Mouse (Mus musculus) heart, embryonic 14.5 days (tissue): ENCODE data around the gene Utp14b. TPM values are rescaled to one million over a fixed set of nuclear protein-coding genes. Genes with fewer than 3 reads are reported as not detected.

ENCODE experiments used
- ATAC-seq: fragments of 200-750 bp; cut with Nextera tagmentation; 2 replicates; pipeline ENCODE4 v1.8.0; 2017; ENCODE audit warnings: low read depth, moderate TSS enrichment; ENCODE audit not compliant: insufficient number of reproducible peaks, insufficient read depth, low FRiP score
- H3K27ac ChIP-seq, 2 experiments: fragments of 200-500 bp in 1 of 2; fragments of 300-500 bp in 1 of 2; sonication (generic) in 1 of 2; replicated peaks in 1 of 2; 2 replicates each; pipeline ENCODE4 v1.5.1; 2012 to 2014; ENCODE audit warnings: low read depth in 2 of 2, low read length in 2 of 2, control low read depth in 1 of 2, mild to moderate bottlenecking in 1 of 2, mixed read lengths in 1 of 2; ENCODE audit not compliant: control insufficient read depth in 1 of 2, insufficient read depth in 1 of 2
- H3K27me3 ChIP-seq: fragments of 300-500 bp; sonication (generic); 2 replicates; pipeline ENCODE4 v1.6.1; 2014; ENCODE audit warnings: mild to moderate bottlenecking, low read length, control low read depth; ENCODE audit not compliant: control insufficient read depth, insufficient read depth
- H3K36me3 ChIP-seq: fragments of 300-500 bp; sonication (generic); 2 replicates; pipeline ENCODE4 v1.6.1; 2014; ENCODE audit warnings: mild to moderate bottlenecking, control low read depth, low read length, mixed read lengths; ENCODE audit not compliant: control insufficient read depth, insufficient read depth
- H3K4me1 ChIP-seq, 2 experiments: fragments of 200-500 bp in 1 of 2; fragments of 300-500 bp in 1 of 2; sonication (generic) in 1 of 2; 2 replicates each; pipeline ENCODE4 v1.6.1; 2012 to 2014; ENCODE audit warnings: low read length in 2 of 2, control low read depth in 1 of 2, mixed read lengths in 1 of 2; ENCODE audit not compliant: control insufficient read depth in 2 of 2, insufficient read depth in 2 of 2
- H3K4me2 ChIP-seq: fragments of 300-500 bp; sonication (generic); 2 replicates; pipeline ENCODE4 v1.6.1; 2014; ENCODE audit warnings: mild to moderate bottlenecking, low read length
- H3K4me3 ChIP-seq, 2 experiments: fragments of 200-500 bp in 1 of 2; fragments of 300-500 bp in 1 of 2; sonication (generic) in 1 of 2; 2 replicates each; pipeline ENCODE4 v1.5.1; 2012 to 2014; ENCODE audit warnings: low read length in 2 of 2, mild to moderate bottlenecking in 2 of 2, control low read depth in 1 of 2, low read depth in 1 of 2, moderate library complexity in 1 of 2; ENCODE audit not compliant: control insufficient read depth in 1 of 2, insufficient read depth in 1 of 2
- H3K9ac ChIP-seq: fragments of 300-500 bp; sonication (generic); 2 replicates; pipeline ENCODE4 v1.6.1; 2014; ENCODE audit warnings: mild to moderate bottlenecking, low read length
- H3K9me3 ChIP-seq: fragments of 300-500 bp; sonication (generic); 2 replicates; pipeline ENCODE4 v1.6.1; 2016; ENCODE audit warnings: low read length, control low read depth; ENCODE audit not compliant: control insufficient read depth
- WGBS: fragments of 180-500 bp; shearing (Covaris S2); extraction: QIAGEN DNeasy Blood & Tissue Kit; methylation state at CpG from one replicate; pipeline ENCODE4 v1.1.7; 2014; 5-methylcytosine and 5-hydroxymethylcytosine counted together
- polyA plus RNA-seq: library from polyadenylated mRNA; unstranded; fragments of >200 nt; fragmentation: Nextera tagmentation; extraction: Ambion mirVana; gene quantifications from 2 replicates; pipeline ENCODE4 v1.2.1, GENCODE M21; 2014

The Utp14b gene
- polyA plus RNA-seq, 1 experiment from 2014 or later, result 2.8 TPM

- no peak overlapping the region for H3K4me3 ChIP-seq
- no peak for ATAC-seq
- no peaks in the 10 kb centered on the region for H3K27me3 ChIP-seq
- no peaks in the 10 kb centered on the region for H3K9me3 ChIP-seq
- no peak overlapping the region for H3K4me2 ChIP-seq
- H3K4me1 ChIP-seq, result peaks cover 0 to 12% of the 10 kb centered on the region in 2 experiments; a peak in 1 of 4 replicates
- H3K36me3 ChIP-seq, result peaks cover 92% of the 10 kb centered on the region
- WGBS, result 71% methylated on average over 9 of the region's 9 CpGs
- no peak overlapping the region for H3K9ac ChIP-seq
- no peak overlapping the region for H3K27ac ChIP-seq
Measured at GRCm38 (mm10) chr1:78694503-78695258, 36.8 kb downstream of the Utp14b start.

- Histone ChIP-seq H3K36me3 (peaks cover 88% of the 10 kb centered on the region), H3K9ac (no peak overlapping the region), H3K4me3 (no peak overlapping the region), H3K27me3 (no peaks in the 10 kb centered on the region), H3K9me3 (no peaks in the 10 kb centered on the region), H3K4me1 (peaks cover 0 to 12% of the 10 kb centered on the region in 2 experiments; a peak in 1 of 4 replicates), H3K4me2 (no peak overlapping the region), H3K27ac (no peak overlapping the region)
- no peak for ATAC-seq
- 88% methylated on average over 2 of the region's 2 CpGs for WGBS
Measured at GRCm38 (mm10) chr1:78696305-78696704, 38.5 kb downstream of the Utp14b start.

GRCm38 (mm10) chr1:78696903-78697302 lies 39.1 kb downstream of the Utp14b start:
- H3K4me3 ChIP-seq, result no peak overlapping the region
- H3K27ac ChIP-seq, result no peak overlapping the region
- 84% methylated on average over 5 of the region's 5 CpGs for WGBS
- peaks cover 0 to 12% of the 10 kb centered on the region in 2 experiments; a peak in 1 of 4 replicates for H3K4me1 ChIP-seq
- H3K27me3 ChIP-seq, result no peaks in the 10 kb centered on the region
- no peak overlapping the region for H3K9ac ChIP-seq
- H3K36me3 ChIP-seq, result peaks cover 90% of the 10 kb centered on the region
- ATAC-seq, result no peak
- H3K4me2 ChIP-seq, result no peak overlapping the region
- H3K9me3 ChIP-seq, result no peaks in the 10 kb centered on the region

GRCm38 (mm10) chr1:78698138-78698537 lies 40.3 kb downstream of the Utp14b start:
- H3K9me3 ChIP-seq, result no peaks in the 10 kb centered on the region
- WGBS, result 85% methylated on average over 6 of the region's 6 CpGs

GRCm38 (mm10) chr1:78701740-78702139 lies 43.9 kb downstream of the Utp14b start:
- H3K4me3 ChIP-seq, result no peak overlapping the region
- peaks cover 90% of the 10 kb centered on the region for H3K36me3 ChIP-seq
- no peaks in the 10 kb centered on the region for H3K4me1 ChIP-seq
- no peak overlapping the region for H3K27ac ChIP-seq
- no peaks in the 10 kb centered on the region for H3K27me3 ChIP-seq
- ATAC-seq, result no peak
- WGBS, result 90% methylated on average over 3 of the region's 3 CpGs
- no peaks in the 10 kb centered on the region for H3K9me3 ChIP-seq
- no peak overlapping the region for H3K9ac ChIP-seq
- no peak overlapping the region for H3K4me2 ChIP-seq

More at GRCm38 (mm10) chr1:78698138-78698537, 40.3 kb downstream of the Utp14b start:
- no peak overlapping the region for H3K4me2 ChIP-seq
- H3K9ac ChIP-seq, result no peak overlapping the region
- peaks cover 90% of the 10 kb centered on the region for H3K36me3 ChIP-seq
- H3K27ac ChIP-seq, result no peak overlapping the region
- ATAC-seq, result no peak
- peaks cover 0 to 12% of the 10 kb centered on the region in 2 experiments; a peak in 1 of 4 replicates for H3K4me1 ChIP-seq
- no peak overlapping the region for H3K4me3 ChIP-seq
- H3K27me3 ChIP-seq, result no peaks in the 10 kb centered on the region

- peaks cover 88% of the 10 kb centered on the region for H3K36me3 ChIP-seq
- 71% methylated on average over 14 of the region's 14 CpGs for WGBS
Measured at GRCm38 (mm10) chr1:78702282-78702963, 44.6 kb downstream of the Utp14b start.

GRCm38 (mm10) chr1:78702964-78703285 lies 45.1 kb downstream of the Utp14b start:
- Histone ChIP-seq H3K4me1 (no peaks in the 10 kb centered on the region), H3K36me3 (peaks cover 84% of the 10 kb centered on the region), H3K4me3 (no peak overlapping the region), H3K27me3 (no peaks in the 10 kb centered on the region), H3K9me3 (no peaks in the 10 kb centered on the region), H3K27ac (no peak overlapping the region), H3K4me2 (no peak overlapping the region), H3K9ac (no peak overlapping the region)
- no peak for ATAC-seq
- 79% methylated on average over 2 of the region's 2 CpGs for WGBS

More at GRCm38 (mm10) chr1:78702282-78702963, 44.6 kb downstream of the Utp14b start:
- no peak overlapping the region for H3K27ac ChIP-seq
- no peak for ATAC-seq
- H3K27me3 ChIP-seq, result no peaks in the 10 kb centered on the region
- H3K9me3 ChIP-seq, result no peaks in the 10 kb centered on the region
- H3K4me3 ChIP-seq, result no peak overlapping the region
- no peak overlapping the region for H3K9ac ChIP-seq
- no peak overlapping the region for H3K4me2 ChIP-seq
- H3K4me1 ChIP-seq, result no peaks in the 10 kb centered on the region
